Mouse (Mus musculus) right cerebral cortex, adult 2 months (tissue): ENCODE data around the gene Gramd4.
"Not testable (repeated sequence)": the region's sequence is repeated elsewhere in the genome, so short reads cannot be mapped to it uniquely, and the experiment has no call there.

ENCODE experiments used
- DNase-seq, 2 experiments: peaks; one replicate each; pipeline ENCODE4 v3.0.0; 2021 to 2022; ENCODE audit warnings: low spot score in 2 of 2

The Gramd4 gene

GRCm38 (mm10) chr15:86164718-86165345 is 107.3 kb downstream of the Gramd4 start:
- DNase-seq, result no peak

- no peak for DNase-seq
Measured at GRCm38 (mm10) chr15:86165811-86166590, 108.5 kb downstream of the Gramd4 start.

- DNase-seq, result no peak
Measured at GRCm38 (mm10) chr15:86167032-86167655, 109.6 kb downstream of the Gramd4 start.

GRCm38 (mm10) chr15:86167787-86168504 is 110.5 kb downstream of the Gramd4 start:
- DNase-seq, result no peak

- no peak for DNase-seq
Measured at GRCm38 (mm10) chr15:86168505-86168867, 111.0 kb downstream of the Gramd4 start.

- no peak for DNase-seq
Measured at GRCm38 (mm10) chr15:86168941-86169816, 111.7 kb downstream of the Gramd4 start.

GRCm38 (mm10) chr15:86169817-86170110 is 112.3 kb downstream of the Gramd4 start:
- DNase-seq, result no peak

- DNase-seq, result no peak
Measured at GRCm38 (mm10) chr15:86171316-86171715, 113.8 kb downstream of the Gramd4 start.

- DNase-seq, result no peak
Measured at GRCm38 (mm10) chr15:86172124-86172523, 114.6 kb downstream of the Gramd4 start.

GRCm38 (mm10) chr15:86172526-86172925 is 115.0 kb downstream of the Gramd4 start:
- no peak for DNase-seq

GRCm38 (mm10) chr15:86173136-86173985 is 115.9 kb downstream of the Gramd4 start:
- no peak for DNase-seq

GRCm38 (mm10) chr15:86175253-86176050 is 118.0 kb downstream of the Gramd4 start:
- no peak for DNase-seq

GRCm38 (mm10) chr15:86176166-86176565 is 118.7 kb downstream of the Gramd4 start:
- no peak for DNase-seq

- no peak for DNase-seq
Measured at GRCm38 (mm10) chr15:86176771-86177702, 119.5 kb downstream of the Gramd4 start.

GRCm38 (mm10) chr15:86177703-86178251 is 120.3 kb downstream of the Gramd4 start:
- not testable (repeated sequence) for DNase-seq

- no peak for DNase-seq
Measured at GRCm38 (mm10) chr15:86178594-86178993, 121.1 kb downstream of the Gramd4 start.

- DNase-seq, result no peak
Measured at GRCm38 (mm10) chr15:86180427-86180826, 122.9 kb downstream of the Gramd4 start.

- DNase-seq, result not testable (repeated sequence)
Measured at GRCm38 (mm10) chr15:86181321-86181720, 123.8 kb downstream of the Gramd4 start.
